Mouse (Mus musculus) small intestine, adult 2 months (tissue): ENCODE results near the gene Olfr1104.

Experiments used
- CTCF ChIP-seq: fragments of 200-500 bp; IDR thresholded peaks from 2 replicates; pipeline ENCODE4 v1.5.1; 2012; ENCODE audit warnings: low read depth, mild to moderate bottlenecking, control low read depth, inconsistent platforms, low read length, moderate library complexity, mixed read lengths; ENCODE audit not compliant: insufficient replicate concordance, insufficient read length; ENCODE audit errors: extremely low read depth
- POLR2A ChIP-seq: fragments of 200-500 bp; IDR thresholded peaks from 2 replicates; pipeline ENCODE4 v1.6.1; 2012; ENCODE audit warnings: low read depth, mild to moderate bottlenecking, control low read depth, inconsistent platforms, low read length, moderate library complexity

- TF ChIP-seq POLR2A (no peak), CTCF (no peak)
Observed at GRCm38 (mm10) chr2:87036431-87036830, 9.6 kb upstream of the Olfr1104 start, which contains the start of gene Olfr1105.
